Mouse (Mus musculus) cerebellum, adult 2 months (tissue): Measurements from ENCODE around the gene Fance. TPM values are rescaled to one million over a fixed set of nuclear protein-coding genes. Genes with fewer than 3 reads are reported as not detected.
A peak's percentile ranks its signal among the peaks of the same experiment; 100 is the strongest.

ENCODE experiments used
- DNase-seq, 2 experiments: peaks; one replicate each; pipeline ENCODE4 v3.0.0; 2021
- H3K27ac ChIP-seq: fragments of 200-500 bp; 2 replicates; pipeline ENCODE4 v1.5.1; 2012; ENCODE audit warnings: low read length, control low read depth, inconsistent platforms; ENCODE audit not compliant: insufficient read depth
- H3K27me3 ChIP-seq: fragments of 200-500 bp; 2 replicates; pipeline ENCODE4 v1.6.1; 2012; ENCODE audit warnings: inconsistent platforms, mild to moderate bottlenecking, low read length, moderate library complexity; ENCODE audit not compliant: control insufficient read depth, insufficient read depth
- H3K4me1 ChIP-seq: fragments of 200-500 bp; 2 replicates; pipeline ENCODE4 v1.6.1; 2011; ENCODE audit warnings: low read length; ENCODE audit not compliant: control insufficient read depth, insufficient read depth
- H3K4me3 ChIP-seq: fragments of 200-500 bp; replicated peaks from 2 replicates; pipeline ENCODE3; 2011; ENCODE audit warnings: mild to moderate bottlenecking, low read depth, low read length, control low read depth; ENCODE audit not compliant: insufficient read depth
- CTCF ChIP-seq: fragments of 200-500 bp; IDR thresholded peaks from 2 replicates; pipeline ENCODE4 v1.5.1; 2011; ENCODE audit warnings: low read depth, mild to moderate bottlenecking, control low read depth, low read length, moderate library complexity, borderline replicate concordance; ENCODE audit not compliant: insufficient read depth
- POLR2A ChIP-seq: fragments of 200-500 bp; IDR thresholded peaks from 2 replicates; pipeline ENCODE4 v1.6.1; 2011; ENCODE audit warnings: low read length, control low read depth, borderline replicate concordance; ENCODE audit not compliant: insufficient read depth
- WGBS: fragments of 180-500 bp; shearing (Covaris S2); methylation state at CpG from one replicate; pipeline ENCODE4 v1.1.7; 2018; 5-methylcytosine and 5-hydroxymethylcytosine counted together
- polyA plus RNA-seq: library from polyadenylated mRNA; depleted of rRNA; stranded (reverse); fragments of >200 nt; gene quantifications from 2 replicates; pipeline ENCODE4 v1.2.3, GENCODE M21; 2012; rRNA removed

The Fance gene
- 16.5 and 18.4 TPM in 2 replicates for polyA plus RNA-seq

GRCm38 (mm10) chr17:28313212-28313879, at the start of gene Fance:
Fance (plus strand) TSS chr17:28313519.
- DNase-seq: peak; percentile 92 to 96
- Histone ChIP-seq H3K27me3 (no peaks in the 10 kb centered on the region), H3K4me1 (peaks cover 5% of the 10 kb centered on the region; the same call in 1 of the 2 replicates), H3K4me3 (peak within 1 kb of the TSS; percentile 72), H3K27ac (peak within 1 kb of the TSS; percentile 57; the same call in 1 of the 2 replicates)
- WGBS: under 1% methylated on average over 69 of the region's 69 CpGs
- TF ChIP-seq CTCF (no peak), POLR2A (peak; percentile 73)

GRCm38 (mm10) chr17:28267251-28267650, 46.1 kb upstream of the Fance start:
- Histone ChIP-seq H3K27me3 (no peaks in the 10 kb centered on the region), H3K27ac (no peak overlapping the region), H3K4me3 (no peak overlapping the region), H3K4me1 (peaks cover 10% of the 10 kb centered on the region)
- 91% methylated on average over 5 of the region's 5 CpGs for WGBS
- DNase-seq: no peak
- TF ChIP-seq POLR2A (no peak), CTCF (no peak)

GRCm38 (mm10) chr17:28270165-28270564, 43.2 kb upstream of the Fance start:
- peaks cover 20% of the 10 kb centered on the region for H3K4me1 ChIP-seq
- no peak overlapping the region for H3K27ac ChIP-seq
- WGBS: 89% methylated on average over 13 of the region's 13 CpGs
- no peaks in the 10 kb centered on the region for H3K27me3 ChIP-seq
- H3K4me3 ChIP-seq: no peak overlapping the region
- no peak for DNase-seq
- TF ChIP-seq POLR2A (no peak), CTCF (no peak)

GRCm38 (mm10) chr17:28271537-28272266, 41.6 kb upstream of the Fance start:
- DNase-seq: no peak
- H3K27me3 ChIP-seq: no peaks in the 10 kb centered on the region
- H3K4me1 ChIP-seq: peaks cover 20% of the 10 kb centered on the region
- WGBS: 56% methylated on average over 12 of the region's 12 CpGs
- no peak overlapping the region for H3K4me3 ChIP-seq
- no peak for TF ChIP-seq CTCF
- no peak for TF ChIP-seq POLR2A
- no peak overlapping the region for H3K27ac ChIP-seq

- WGBS: 30% methylated on average over 9 of the region's 9 CpGs
- no peak for DNase-seq
- H3K27me3 ChIP-seq: no peaks in the 10 kb centered on the region
- peaks cover 22% of the 10 kb centered on the region for H3K4me1 ChIP-seq
- TF ChIP-seq CTCF: no peak
- no peak for TF ChIP-seq POLR2A
- no peak overlapping the region for H3K4me3 ChIP-seq
- H3K27ac ChIP-seq: no peak overlapping the region
Measured at GRCm38 (mm10) chr17:28272281-28272680, 41.0 kb upstream of the Fance start.

GRCm38 (mm10) chr17:28272837-28273236, 40.5 kb upstream of the Fance start:
- H3K4me3 ChIP-seq: no peak overlapping the region
- peaks cover 28% of the 10 kb centered on the region for H3K4me1 ChIP-seq
- no peak overlapping the region for H3K27ac ChIP-seq
- DNase-seq: no peak
- TF ChIP-seq POLR2A (no peak), CTCF (no peak)
- 65% methylated on average over 6 of the region's 6 CpGs for WGBS
- H3K27me3 ChIP-seq: no peaks in the 10 kb centered on the region

GRCm38 (mm10) chr17:28274739-28275138, 38.6 kb upstream of the Fance start:
- Histone ChIP-seq H3K4me3 (no peak overlapping the region), H3K4me1 (peaks cover 34% of the 10 kb centered on the region), H3K27ac (no peak overlapping the region), H3K27me3 (no peaks in the 10 kb centered on the region)
- DNase-seq: no peak
- TF ChIP-seq POLR2A (no peak), CTCF (peak; percentile 36; the same call in 1 of the 2 replicates)
- whole genome bisulfite sequencing: 87% methylated on average over 3 of the region's 3 CpGs
